Mouse (Mus musculus) ES-Bruce4 (cell line): ENCODE measurements around the gene Pard6a. TPM values are rescaled to one million over a fixed set of nuclear protein-coding genes. Genes with fewer than 3 reads are reported as not detected.

ENCODE experiments used
- H3K27ac ChIP-seq: 2 replicates; pipeline ENCODE4 v1.5.1; 2012; ENCODE audit warnings: low read length, inconsistent platforms; ENCODE audit not compliant: insufficient read depth
- H3K27me3 ChIP-seq: 2 replicates; pipeline ENCODE4 v1.6.1; 2012; ENCODE audit warnings: mild to moderate bottlenecking, low read length, inconsistent platforms; ENCODE audit not compliant: control insufficient read depth, poor library complexity, insufficient read depth, severe bottlenecking
- H3K36me3 ChIP-seq: 2 replicates; pipeline ENCODE4 v1.6.1; 2012; ENCODE audit warnings: inconsistent platforms, mild to moderate bottlenecking, low read length, moderate library complexity; ENCODE audit not compliant: control insufficient read depth, poor library complexity, insufficient read depth, severe bottlenecking
- H3K4me1 ChIP-seq: one replicate; pipeline ENCODE4 v1.8.1; 2011; ENCODE audit warnings: low read length; ENCODE audit not compliant: control insufficient read depth, insufficient read depth
- H3K4me3 ChIP-seq: 2 replicates; pipeline ENCODE4 v1.5.1; 2011; ENCODE audit warnings: low read depth, mild to moderate bottlenecking, low read length
- H3K9ac ChIP-seq: 2 replicates; pipeline ENCODE4 v1.6.1; 2012; ENCODE audit warnings: low read depth, mild to moderate bottlenecking, inconsistent platforms; ENCODE audit not compliant: poor library complexity, severe bottlenecking
- H3K9me3 ChIP-seq: replicated peaks from 2 replicates; pipeline ENCODE4 v1.6.1; 2012; ENCODE audit warnings: mild to moderate bottlenecking, low read length, inconsistent platforms; ENCODE audit not compliant: control insufficient read depth, poor library complexity, insufficient read depth, severe bottlenecking
- CTCF ChIP-seq: IDR thresholded peaks from one replicate; pipeline ENCODE4 v1.8.1; 2011; ENCODE audit warnings: low read depth, low read length
- EP300 ChIP-seq: IDR thresholded peaks from 2 replicates; pipeline ENCODE4 v1.6.1; 2011; ENCODE audit warnings: low read depth, low read length; ENCODE audit not compliant: insufficient read depth
- POLR2A ChIP-seq: IDR thresholded peaks from one replicate; pipeline ENCODE4 v1.8.1; 2011; ENCODE audit warnings: low read length; ENCODE audit not compliant: insufficient read depth
- polyA plus RNA-seq: library from polyadenylated mRNA; stranded (reverse); fragments of >200 nt; gene quantifications from 2 replicates; pipeline ENCODE4 v1.2.4, GENCODE M21; 2011; ENCODE audit warnings: low read depth; ENCODE audit not compliant: missing spikeins, insufficient read depth, insufficient read length

The Pard6a gene
- polyA plus RNA-seq, 1 experiment: 10.4 TPM

DNA sequence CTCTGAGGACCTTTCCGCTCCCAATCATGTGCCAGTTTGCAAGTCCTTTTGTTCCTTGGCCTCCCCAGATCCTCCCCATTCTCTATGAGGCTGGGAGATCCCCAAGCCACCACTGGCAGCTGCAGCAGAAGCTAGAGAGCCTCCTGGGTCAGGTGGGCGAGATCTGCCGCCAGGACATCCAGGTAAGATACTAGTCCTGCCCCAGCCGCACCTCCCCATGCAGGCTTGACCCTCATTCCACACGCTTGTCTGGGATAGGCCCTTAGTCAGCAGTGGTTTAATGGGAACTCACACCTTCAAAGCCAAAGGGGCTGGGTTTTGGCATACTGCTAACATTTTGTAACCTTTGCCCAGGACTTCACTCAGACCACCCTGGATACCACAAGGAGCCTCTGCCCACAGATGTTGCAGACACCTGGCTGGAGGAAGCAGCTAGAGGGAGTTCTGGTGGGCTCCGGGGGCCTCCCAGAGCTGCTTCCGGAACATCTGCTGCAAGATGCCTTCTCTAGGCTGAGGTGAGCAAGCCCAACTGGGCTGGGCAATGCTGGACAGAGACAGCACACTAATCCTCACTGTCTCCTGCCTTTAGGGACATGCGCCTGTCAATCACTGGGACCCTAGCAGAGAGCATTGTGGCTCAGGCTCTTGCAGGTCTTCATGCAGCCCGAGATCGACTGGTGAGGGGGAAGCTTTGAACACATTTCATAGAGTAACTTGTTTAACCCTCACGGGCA lies 8.3 kb upstream of the Pard6a start:
- no peaks in the 10 kb centered on the region for H3K27me3 ChIP-seq
- no peaks in the 10 kb centered on the region for H3K4me1 ChIP-seq
- no peaks in the 10 kb centered on the region for H3K36me3 ChIP-seq
- H3K4me3 ChIP-seq: no peak overlapping the region
- TF ChIP-seq EP300 (no peak), CTCF (no peak), POLR2A (no peak)
- no peak overlapping the region for H3K9ac ChIP-seq
- H3K9me3 ChIP-seq: no peaks in the 10 kb centered on the region
- no peak overlapping the region for H3K27ac ChIP-seq

DNA sequence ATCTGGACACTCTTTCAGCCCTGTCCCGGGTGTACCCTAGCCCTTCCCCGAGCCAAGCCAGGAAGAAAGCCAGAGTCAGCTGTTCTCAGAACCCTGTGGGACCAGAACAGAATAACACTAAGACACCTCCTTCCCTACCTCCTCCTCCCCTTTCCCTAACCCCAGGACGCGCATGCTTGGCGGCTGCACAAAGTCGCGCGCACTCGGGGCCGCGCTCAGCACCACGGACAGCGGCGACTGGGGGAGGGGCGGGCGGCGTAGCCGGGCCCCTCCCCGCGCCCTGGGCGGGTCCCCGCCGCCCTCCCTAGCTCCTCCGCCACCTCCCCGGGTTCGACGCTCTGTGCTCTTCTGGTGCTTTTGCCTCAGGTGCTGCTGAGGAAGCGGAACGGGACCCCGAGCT lies 7.3 kb upstream of the Pard6a start:
- TF ChIP-seq EP300 (0 out of 2 replicates have a peak, but pooled peaks have one; percentile 46), CTCF (no peak), POLR2A (no peak)
- 0 out of 2 replicates have a peak, but pooled peaks cover 4% of the 10 kb centered on the region for H3K36me3 ChIP-seq
- H3K9me3 ChIP-seq: no peaks in the 10 kb centered on the region
- peak overlapping the region; percentile 26 for H3K9ac ChIP-seq
- no peak overlapping the region for H3K27ac ChIP-seq
- H3K4me3 ChIP-seq: peak overlapping the region; percentile 43
- H3K4me1 ChIP-seq: no peaks in the 10 kb centered on the region
- H3K27me3 ChIP-seq: no peaks in the 10 kb centered on the region

DNA sequence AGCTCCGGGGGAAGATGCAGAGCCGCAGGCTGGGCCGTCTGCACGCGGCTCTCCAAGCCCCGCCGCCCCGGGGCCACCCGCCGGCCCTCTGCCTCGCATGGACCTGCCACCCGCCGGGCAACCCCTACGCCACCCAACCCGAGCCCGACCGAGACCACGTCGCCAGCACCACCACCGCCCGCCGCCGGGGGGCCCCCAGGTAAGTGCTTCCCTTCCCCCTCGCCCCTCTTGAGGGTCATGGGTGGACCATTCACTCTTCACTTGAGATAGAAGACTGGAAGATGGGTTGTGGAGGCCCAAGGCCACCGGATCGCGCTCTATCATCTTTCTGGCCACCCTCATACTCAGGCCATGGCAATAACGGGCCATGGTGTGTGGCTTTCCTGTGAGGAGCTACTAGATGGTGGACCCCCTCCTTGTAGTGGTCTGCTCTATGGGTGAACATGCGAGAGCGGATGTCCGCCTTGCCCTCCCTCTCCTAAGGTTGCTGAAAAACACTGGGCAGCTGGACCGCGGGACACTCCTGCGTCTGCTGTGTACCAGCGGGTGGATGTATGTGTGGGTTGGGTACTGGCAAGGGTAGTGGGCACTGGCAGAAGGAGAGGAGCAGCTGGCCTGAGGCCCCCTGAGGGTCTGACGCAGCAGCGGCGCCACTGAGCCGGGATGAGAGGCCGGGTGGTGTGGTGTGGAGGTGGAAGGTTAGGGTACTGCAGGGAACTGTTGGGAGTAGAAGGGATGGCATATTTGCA lies 6.7 kb upstream of the Pard6a start:
- Histone ChIP-seq H3K4me3 (peak overlapping the region; percentile 43), H3K4me1 (no peaks in the 10 kb centered on the region), H3K27me3 (no peaks in the 10 kb centered on the region), H3K36me3 (0 out of 2 replicates have a peak, but pooled peaks cover 5% of the 10 kb centered on the region), H3K9ac (peak overlapping the region; percentile 26), H3K9me3 (no peaks in the 10 kb centered on the region), H3K27ac (no peak overlapping the region)
- TF ChIP-seq EP300 (no peak), POLR2A (no peak), CTCF (no peak)

DNA sequence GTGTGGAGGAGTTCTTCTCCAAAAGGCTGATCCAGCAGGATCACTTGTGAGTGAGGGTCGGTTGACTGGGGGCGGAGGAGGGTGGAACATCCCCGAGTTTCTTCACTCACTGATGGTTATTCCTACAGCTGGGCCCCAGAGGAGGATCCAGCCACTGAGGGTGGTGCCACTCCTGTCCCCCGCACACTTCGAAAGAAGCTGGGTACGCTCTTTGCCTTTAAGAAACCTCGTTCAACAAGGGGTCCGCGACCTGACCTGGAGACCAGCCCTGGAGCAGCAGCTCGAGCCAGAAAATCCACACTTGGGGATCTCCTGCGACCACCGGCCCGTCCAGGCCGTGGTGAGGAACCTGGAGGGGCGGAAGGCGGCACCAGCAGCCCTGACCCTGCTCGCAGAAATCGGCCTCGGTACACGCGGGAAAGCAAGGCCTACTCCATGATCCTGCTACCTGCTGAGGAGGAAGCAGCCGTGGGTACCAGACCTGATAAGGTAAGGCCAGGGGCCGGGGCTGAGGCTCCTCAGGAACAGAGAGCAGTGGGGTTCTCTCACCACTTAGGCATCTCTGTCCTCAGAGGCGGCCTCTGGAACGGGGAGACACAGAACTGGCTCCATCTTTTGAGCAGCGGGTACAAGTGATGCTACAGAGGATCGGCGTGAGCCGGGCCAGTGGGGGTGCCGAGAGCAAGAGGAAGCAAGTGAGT lies 5.7 kb upstream of the Pard6a start:
- Histone ChIP-seq H3K4me3 (no peak overlapping the region), H3K36me3 (0 out of 2 replicates have a peak, but pooled peaks cover 5% of the 10 kb centered on the region), H3K9me3 (no peaks in the 10 kb centered on the region), H3K27me3 (no peaks in the 10 kb centered on the region), H3K9ac (peak overlapping the region; percentile 17; the same call in 1 of the 2 replicates), H3K4me1 (no peaks in the 10 kb centered on the region), H3K27ac (no peak overlapping the region)
- TF ChIP-seq POLR2A (no peak), EP300 (no peak), CTCF (no peak)

DNA sequence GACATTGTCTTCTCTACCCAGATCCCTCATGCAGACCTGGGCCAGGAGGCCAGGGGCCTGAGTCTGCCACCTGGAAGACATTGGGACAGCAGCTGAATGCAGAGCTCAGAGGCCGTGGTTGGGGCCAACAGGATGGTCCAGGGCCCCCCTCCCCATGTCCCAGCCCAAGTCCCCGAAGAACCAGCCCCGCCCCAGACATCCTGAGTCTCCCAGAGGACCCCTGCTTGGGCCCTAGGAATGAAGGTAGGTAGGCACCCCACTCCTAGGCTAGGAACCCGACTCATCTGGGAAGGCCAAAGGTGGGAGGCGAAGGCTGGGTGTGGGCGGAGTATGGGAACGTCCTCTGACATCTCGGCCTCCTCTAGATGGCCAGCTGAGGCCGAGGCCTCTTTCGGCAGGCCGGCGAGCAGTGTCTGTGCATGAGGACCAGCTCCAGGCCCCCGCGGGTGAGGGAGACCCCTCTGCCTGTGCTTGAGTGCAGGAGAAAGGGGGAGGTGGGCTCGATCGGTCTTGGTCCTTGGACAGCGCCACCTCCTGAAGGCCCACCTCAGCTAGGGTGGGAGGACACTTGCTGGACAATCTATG lies 3.7 kb upstream of the Pard6a start:
- Histone ChIP-seq H3K27me3 (no peaks in the 10 kb centered on the region), H3K4me3 (no peak overlapping the region), H3K27ac (no peak overlapping the region), H3K9me3 (no peaks in the 10 kb centered on the region), H3K4me1 (no peaks in the 10 kb centered on the region), H3K36me3 (0 out of 2 replicates have a peak, but pooled peaks cover 5% of the 10 kb centered on the region), H3K9ac (no peak overlapping the region)
- TF ChIP-seq POLR2A (no peak), EP300 (no peak), CTCF (no peak)
